Mouse (Mus musculus) c-Kit-positive CD71-positive TER-119-negative erythroid progenitor cells, embryonic 14.5 days (primary cell): ENCODE results near the gene Crygc.

Experiments used
- DNase-seq: peaks from one replicate; pipeline ENCODE4 v3.0.0-alpha.2; 2013; ENCODE audit warnings: low read depth

Crygc gene

DNA sequence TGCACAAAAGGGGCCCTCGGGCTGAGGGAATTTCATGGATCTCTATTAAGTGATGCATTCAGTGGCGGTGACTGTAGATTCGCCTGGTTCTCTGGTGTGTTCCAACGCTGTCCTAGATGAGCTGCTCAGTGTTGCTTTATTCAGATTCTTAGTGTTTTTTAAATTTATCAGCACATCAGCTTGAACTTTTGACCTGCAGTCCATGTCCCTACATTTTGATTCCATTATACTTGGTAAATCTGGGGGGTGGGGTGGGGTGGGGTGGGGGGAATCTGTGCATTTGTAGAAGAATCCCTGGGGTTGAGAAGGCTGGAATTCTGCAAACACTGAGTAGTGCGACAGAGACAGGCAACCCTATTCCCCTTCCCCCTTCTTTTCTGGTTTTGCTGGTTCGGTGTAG, at the start of gene Crygc:
Gene Crygc (minus strand): TSS at position 101 of the 400 bp plus-strand sequence.
- DNase-seq = no peak

DNA sequence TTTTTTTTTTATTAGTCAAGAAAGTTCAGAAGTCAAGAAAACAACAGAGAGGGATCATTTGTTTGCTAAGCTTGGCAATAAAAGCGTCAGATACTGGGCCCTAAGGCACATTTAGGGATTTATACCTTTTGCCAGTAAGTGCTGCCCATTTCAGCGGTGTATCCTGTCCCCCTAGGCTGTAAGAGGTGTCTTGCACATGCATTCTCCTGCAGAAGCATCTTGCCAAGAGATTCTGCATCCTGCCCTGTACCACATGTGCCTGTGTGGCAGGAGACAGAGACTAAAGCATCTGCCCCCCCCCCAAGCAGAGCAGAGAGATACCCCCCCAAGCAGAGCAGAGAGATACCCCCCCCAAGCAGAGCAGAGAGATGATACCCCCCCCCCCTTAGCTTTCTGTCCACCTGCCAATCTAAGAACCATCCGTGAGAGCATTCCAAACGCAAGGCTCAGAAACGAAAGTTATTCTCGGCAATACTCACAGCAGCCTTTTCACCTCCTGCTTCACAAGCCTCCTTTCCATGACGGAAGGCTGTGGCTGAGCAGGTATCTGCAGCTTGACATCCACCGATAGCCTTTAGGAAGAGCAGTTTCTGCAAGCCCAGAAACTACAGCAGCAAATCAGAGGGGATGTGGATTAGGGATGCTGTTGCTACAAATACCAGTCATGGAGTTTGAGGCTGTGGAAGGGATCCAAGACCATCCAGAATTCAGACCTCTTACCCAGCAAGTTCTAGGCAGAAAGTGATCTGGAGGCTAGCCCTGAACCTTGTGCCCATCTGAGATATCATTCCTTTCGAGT, 49.3 kb upstream of the Crygc start, which contains the start of gene D630023F18Rik:
Gene D630023F18Rik (minus strand): TSS at position 641 of the 799 bp plus-strand sequence.
- DNase-seq = no peak

DNA sequence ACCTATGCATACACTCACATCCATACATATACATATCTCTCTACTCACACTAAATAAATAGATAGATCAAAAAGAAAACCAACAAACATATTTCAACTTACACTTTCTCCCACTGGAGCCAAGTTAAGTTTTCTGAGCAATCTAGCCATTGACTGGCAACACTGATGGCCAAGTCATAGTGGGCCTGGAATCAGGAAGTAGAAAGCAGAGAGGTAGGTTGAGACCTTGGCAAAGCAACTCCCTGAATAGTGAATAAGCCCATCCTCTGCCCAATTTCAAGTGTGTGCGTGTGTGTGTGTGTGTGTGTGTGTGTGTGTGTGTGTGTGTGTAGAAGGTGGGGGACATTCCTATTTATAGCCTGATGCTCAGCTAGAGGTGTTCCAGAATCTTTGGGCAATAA, 45.9 kb upstream of the Crygc start, which contains the start of gene Gm28845:
Gene Gm28845 (minus strand): TSS at position 121 of the 400 bp plus-strand sequence.
- DNase-seq = no peak

DNA sequence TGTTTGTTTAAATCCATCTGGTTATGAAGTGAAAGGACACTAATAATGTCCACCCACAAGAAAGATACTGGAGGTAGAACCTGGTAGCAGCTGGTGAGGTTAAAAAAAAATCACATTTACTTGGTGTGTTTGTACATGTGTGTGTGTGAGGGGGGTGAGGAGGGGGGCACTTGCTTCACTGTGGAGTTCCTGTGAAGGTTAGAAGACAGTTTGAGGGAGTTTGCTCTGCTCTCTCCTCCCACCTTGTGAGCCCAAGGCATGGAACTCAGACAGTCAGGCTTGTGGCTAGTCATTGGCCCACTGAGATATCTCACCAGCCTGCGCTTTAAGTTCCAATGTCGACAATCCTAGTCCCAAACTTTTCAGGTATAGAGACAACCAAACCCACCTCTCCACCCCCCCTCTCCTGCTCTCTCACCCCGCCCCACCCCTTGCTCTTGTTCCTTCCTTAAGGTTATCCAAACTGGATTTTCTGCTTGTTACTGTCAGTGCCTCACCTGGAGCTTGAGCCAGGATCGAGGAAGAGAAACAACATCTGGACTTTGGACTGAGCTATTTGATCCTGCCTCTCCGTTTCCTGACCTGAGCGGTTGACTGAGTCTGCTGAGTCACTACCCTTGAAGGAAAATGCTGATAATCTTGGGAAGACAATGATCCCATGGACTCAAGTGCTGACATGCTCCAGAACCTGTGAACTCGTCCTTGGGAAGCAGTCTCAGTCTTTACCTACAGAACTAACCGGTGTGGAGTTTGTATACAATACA, 44.8 kb upstream of the Crygc start:
- no peak for DNase-seq

DNA sequence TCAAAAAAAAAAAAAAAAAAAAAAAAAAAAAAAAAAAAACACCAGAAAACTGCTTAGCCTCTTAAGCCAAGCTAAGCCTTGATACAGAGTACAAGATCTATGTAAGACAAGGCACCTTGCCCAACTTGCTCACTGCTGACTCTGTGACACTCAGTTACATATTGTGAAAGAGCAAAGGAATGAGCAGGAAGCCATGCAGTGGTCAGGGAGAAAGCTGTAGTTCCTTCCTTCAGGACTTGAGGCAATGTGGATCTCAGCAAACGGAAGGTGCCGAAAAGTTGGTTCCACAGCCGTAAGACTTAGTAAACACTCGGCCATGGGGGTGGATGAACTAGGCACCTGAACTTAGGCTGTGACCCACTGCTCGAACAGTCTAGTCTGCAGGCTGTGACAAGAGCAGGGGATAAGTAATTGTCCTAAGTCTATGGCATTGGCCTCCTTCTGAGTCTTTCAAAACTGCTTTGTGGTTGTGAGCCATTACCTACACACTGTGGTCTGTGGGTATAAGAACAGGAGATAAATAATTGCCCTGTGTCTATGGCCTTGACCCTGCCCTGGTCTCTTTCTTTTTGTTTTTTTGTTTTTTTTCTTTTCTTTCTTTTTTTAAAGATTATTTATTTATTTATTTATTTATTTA, 40.2 kb upstream of the Crygc start:
- no peak for DNase-seq

DNA sequence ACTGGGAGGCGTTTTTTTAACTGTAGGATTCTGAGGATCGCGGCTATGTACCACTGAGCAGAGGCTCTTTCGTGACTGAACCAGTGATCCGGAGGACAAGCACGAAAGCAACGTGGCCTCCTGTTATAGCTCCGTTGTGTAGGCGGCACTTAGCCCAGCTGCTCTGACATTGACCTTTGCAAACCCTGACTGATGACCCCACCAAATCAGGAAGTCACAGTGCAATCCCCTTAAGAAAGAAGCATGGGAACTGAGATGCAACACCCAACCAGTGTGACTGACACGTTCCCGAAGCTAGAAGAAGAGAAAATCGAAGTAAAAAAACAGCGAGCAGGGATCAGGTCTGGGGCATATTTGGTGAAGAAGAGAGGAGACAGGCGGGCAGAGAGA, 39.3 kb upstream of the Crygc start:
- DNase-seq = no peak

DNA sequence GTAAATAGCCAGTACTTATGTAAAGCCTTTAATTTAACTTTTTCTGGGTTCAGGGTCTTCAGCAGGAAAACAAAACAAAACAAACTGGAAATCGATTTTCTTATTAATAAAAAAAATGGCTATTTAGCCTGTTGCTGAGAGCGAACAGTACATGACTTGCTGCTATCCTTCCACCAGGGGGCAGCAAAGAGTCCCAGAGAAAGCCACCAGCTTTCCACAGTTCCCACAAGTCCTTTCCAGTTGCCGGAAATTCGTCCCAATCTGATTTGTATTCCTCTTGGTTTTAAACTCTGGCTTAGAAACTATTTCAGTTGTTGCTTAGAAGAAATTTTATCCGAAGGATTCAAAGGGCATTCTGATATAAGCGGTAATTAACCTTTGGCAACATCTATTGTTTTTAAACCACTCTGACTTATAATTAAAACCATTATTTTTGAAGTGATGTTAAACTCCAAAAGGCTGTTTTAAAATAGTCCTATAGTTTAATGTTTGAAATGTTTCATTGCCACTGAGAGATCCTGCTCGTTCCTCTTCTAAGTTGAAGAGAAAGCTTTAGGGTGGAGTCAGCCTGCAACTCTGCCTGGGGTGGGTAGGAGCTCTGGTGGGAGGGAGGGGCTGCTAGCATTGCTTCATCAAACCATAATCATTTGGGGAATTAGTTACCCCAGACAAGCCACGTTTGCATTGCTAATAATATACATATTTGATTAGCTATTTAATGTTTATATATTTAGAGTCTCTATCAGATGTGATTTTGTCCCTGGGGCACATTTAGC, 38.7 kb upstream of the Crygc start:
- DNase-seq = peak; percentile 66

DNA sequence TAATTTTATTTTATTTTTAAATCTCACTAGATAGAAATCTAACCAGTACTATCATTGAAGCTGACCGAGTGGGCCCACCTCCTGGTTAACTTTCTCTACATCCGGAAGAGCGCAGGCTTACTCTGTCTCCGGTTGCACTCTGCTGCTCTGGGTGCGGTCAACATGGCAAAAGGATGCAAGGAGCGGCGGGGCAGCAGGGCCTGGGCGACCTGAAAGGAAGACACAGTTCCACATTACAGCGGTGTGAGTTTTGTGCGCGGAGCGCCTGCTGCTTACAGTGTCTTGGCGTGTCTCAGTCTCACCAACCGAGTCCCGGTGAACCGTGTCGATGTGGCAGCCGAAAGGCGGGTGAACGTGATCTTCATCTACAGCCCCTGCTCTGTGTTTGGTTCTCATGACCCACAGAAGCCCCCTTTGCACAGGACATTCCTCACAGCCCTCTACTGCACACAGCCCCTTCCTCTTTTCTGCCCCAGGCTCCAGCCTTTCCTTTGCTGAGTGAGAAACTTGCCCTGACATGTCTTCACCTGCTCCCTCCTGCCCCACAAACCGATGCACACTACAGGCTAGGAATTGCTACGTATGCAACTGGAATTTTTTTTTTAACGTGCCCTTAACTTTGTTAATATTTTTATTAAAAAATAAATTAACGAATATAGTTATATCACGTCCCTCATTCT, 36.4 kb upstream of the Crygc start:
- no peak for DNase-seq

DNA sequence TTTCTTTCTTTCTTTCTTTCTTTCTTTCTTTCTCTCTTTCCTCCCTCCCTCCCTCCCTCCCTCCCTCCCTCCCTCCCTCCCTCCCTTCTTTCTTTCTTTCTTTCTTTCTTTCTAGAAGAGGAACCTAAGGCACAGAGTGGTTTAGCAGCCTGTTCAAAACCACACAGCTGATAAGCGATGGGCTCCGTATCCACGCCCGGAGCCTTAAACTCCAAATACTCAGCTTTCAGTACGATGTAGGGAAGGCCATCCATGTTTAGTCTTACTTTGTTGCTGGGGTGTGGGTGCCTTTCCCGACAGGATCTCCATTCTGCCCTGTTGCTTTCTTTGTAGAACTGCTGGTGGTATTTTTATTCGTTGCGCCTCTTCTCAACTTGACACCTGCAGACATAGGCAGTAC, 35.7 kb upstream of the Crygc start:
- no peak for DNase-seq

DNA sequence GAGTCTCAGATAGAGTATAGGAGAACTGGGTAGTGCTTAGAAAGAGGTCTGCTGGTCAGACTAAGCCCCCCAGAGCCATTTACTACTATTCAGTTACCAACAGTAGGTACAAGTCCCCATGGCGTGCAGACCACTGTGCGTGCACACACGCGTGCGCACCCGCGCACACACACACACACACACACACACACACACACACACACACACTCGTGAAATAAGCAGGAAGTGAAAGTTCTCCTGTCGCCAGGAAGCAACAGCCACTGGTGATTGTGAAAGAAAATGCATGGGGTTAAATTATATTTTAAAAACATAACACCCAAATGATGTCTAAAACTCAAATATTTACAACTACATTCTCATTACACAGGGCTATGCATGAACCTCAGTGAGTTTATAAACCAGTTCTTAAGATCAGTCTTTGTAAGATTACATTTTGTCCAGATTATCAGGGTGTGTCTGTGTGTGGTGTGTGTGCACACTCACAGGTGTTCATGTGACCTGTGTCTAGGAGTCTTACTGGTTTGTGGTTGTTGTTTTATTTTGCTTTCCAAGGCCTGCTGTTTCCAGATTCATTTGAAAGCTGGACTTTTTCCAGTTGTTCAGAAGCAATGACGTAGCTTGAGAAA, 34.3 kb upstream of the Crygc start:
- DNase-seq = no peak

DNA sequence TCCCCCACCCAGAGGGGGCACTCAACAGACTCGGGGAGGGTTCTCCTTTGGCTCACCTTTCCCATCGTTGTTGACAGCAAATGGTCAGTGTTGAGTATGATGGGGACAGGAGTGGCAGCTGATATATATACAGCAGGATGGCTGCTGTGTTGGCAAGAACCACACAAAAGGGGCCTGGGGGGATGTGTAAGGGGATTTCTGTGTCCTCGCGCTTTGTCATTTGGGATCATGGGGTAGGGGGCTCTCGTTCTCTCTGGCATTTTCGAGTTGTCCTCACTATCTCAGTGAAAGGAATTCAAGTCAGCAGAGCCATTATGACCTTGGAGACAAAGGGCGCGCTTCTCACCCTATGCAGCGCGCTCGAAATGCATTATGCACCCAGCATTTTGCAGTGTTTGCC, 29.8 kb upstream of the Crygc start, which contains the start of gene Cryga:
Gene Cryga (minus strand): TSS at position 101 of the 400 bp plus-strand sequence.
- no peak for DNase-seq

DNA sequence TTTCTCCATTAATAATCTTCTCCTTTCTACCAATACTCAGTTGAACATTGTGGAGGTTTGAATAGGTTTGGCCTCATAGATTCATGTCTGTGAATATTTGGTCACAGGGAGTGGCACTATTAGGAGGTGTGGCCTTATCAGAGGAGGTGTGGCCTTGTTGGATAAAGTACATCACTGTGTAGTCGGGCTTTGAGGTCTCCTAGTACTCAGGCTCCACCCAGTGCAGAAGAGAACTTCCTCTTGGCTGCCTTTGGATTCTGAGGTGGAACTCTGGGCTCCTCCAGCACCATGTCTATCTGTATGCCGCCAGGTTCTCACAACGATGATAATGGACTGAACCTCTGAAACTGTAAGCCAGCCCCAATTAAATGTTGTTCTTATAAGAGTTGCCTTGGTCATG, 23.5 kb upstream of the Crygc start:
- no peak for DNase-seq

DNA sequence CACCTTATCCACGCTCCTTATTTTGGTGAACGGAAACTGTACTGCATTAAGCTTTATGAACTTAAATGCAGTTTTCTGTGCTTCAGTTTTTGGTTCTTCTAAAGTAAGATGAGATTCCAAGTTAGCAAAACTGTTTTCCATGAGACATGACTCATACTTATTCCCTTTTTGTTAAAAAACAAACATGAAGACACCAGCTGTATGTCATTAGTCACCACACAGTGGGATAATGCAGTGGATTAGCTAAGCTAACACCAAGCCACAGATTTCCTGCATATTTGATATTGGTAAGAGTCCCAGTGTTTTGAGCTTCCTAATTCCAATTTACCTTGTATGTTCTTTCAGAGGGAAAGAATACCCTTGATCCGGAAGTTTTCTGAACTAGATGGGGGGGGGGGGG, 18.1 kb upstream of the Crygc start:
- no peak for DNase-seq

DNA sequence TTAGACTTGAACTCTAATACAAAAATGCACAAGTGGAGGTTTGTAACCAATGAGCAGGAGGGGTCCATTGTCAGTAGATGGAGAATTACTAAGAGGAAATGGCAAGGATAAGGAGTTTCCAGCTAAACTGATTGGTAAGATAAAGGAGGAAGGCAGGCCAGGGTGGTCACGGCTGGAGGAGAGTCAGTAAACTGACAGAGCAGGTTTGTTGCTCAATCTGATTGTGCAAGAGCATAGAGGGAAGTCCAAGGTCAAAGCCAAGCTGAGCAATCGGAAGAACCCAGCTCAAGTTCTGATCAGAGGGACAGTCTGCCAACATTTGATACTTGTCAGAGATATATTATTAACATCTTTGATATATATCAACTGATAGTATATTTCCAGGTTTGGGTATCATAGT, 16.9 kb upstream of the Crygc start:
- DNase-seq = no peak

DNA sequence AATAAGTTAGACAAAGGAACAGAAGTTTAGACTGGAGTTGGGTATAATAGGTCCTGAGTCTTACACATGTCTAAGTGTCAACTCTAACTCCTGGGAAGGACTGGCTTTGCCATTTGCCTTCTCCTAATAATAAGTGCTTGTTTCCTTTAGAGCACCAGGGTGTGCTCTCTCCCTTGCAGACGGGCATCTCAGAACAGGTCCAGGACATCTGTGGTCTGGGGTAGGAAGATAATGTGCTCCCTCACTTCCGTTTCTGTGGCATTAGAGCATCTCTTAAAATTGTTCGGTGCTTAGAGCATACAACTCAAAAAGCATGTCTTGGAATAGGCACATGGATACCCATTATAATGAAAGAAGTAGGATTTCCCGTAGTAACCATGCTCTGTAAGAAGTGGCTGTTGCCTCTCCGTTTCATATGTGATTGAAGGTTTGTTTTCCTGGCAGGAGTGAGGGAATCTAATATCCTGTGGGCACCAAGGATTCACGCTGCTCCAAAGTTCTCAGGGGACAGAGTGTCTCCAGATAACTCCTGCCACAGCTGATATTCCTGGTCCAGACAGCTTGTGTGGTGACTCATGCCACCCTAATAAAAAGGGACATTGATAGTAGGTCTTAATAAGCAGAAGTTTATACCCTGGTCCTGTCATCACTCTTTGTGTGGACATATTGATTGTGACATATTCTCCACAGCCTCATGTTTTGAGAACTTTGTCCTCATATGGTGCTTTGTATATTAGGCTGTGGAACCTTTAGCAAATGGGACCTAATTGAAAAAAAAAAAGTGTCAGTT, 15.3 kb upstream of the Crygc start:
- no peak for DNase-seq

DNA sequence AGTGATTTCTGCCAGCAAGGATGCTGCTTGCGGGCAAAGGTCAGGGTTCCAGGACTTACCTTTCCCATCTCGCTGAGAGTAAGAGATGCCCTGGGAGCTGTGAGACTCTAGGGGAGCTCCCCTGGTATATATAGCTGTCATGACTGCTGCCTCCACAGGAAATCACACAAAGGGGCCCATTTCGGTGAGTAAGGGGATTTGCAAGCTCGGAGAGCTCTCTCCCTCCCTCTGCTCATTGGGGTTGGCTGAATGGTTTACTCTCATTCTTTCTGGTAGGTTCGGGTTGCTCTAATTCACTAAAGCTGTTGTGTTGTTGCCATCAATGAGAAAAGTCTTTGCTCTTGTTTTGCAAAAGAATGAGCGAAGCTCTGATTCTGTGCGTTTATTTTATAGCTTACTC, 8.7 kb upstream of the Crygc start, which contains the start of gene Crygb:
Gene Crygb (minus strand): TSS at position 101 of the 400 bp plus-strand sequence.
- no peak for DNase-seq

DNA sequence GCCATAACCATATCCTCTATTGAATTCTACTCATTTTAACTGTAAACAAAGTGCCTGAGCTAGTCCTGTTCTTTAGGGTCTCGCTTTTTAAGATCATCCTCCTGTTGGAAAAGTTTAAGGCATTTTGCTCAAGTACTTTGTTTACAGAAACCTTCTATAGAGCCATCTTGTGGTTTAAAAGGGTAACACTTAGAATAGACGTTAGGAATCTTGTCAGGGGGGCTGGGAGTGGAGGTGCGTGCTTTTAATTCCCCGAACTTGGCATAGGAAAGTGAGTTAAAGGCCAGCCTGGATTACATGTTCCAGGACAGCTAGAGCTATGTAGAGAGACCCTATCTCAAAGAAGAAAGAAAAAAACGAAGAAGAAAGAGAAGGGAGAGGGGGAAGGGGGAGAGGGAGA, 2.1 kb upstream of the Crygc start:
- no peak for DNase-seq

DNA sequence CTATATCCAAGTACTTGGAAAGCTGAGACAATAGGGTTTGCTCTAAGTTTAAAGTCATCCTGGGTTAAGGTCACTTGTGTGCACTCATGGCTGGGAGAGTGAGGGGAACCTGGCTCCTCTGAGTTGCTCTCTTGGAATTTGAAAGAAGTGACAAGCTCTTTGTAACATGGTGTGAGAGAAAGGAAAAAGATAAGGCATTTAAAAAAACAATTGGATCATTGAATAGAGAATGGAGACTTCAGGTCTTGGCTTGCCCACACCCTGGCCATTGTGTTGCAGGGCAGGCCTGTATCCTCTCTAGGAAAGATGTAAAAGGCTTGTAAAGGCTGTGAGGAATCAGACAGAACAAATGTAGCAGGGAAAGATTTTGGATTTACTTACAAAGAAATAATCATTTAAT, 5.6 kb downstream of the Crygc start:
- no peak for DNase-seq

DNA sequence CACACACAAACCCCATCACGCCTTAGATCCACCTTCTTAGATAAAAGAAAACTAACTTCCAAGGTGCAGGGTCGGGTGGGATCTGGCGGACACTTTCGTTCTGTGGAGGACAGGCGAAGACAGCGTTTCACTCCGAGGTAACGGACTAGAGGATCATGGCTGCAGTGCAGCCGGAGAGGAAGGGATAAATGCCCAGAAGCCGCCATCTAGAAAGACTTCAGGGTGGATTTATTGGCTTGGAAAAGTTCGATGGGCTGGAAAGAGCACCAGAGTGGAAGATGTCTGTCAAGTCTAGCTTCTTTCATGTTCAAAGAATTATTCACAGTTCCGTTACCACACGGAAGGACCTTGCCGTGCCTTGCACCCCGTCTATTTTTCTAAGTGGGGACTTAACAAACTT, 9.3 kb downstream of the Crygc start:
- no peak for DNase-seq

DNA sequence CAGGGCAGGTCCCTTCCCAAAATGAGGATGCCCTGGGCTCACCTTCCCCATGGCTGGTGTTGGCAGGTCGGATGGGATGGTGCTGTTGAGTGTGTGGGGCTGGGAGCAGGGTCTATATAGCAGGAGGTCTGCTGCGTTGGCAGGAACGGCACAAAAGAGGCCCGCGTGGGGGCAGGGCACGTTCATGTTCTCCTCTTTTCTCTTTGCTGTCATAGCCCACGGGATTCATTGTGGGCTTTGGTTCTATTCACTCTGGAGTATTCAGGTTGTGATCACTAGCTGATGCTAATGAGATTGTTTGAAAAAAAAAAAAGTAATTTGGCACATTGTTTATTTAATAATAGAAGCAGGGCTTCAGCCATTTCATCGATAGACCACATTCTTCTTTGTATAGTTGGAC, 10.1 kb downstream of the Crygc start, which contains the start of gene Crygd:
Gene Crygd (minus strand): TSS at position 101 of the 400 bp plus-strand sequence.
- DNase-seq = no peak
